Mouse (Mus musculus): ENCODE results near the gene Stam2. TPM values are rescaled to one million over a fixed set of nuclear protein-coding genes. Genes with fewer than 3 reads are reported as not detected.

Gene Stam2
- polyA plus RNA-seq, 1 experiment = 0.06 TPM

GRCm38 (mm10) chr2:52763040-52763736 is 21.1 kb upstream of the Stam2 start:
- Histone ChIP-seq H3K4me3 (replicated peaks) (no peak overlapping the region), H3K27me3 (ENCODE audit: control insufficient read depth) (no peaks in the 10 kb centered on the region), H3K9me3 (ENCODE audit: control insufficient read depth, low read length) (peaks cover 2% of the 10 kb centered on the region; the same call in 1 of the 2 replicates), H3K4me1 (ENCODE audit: control insufficient read depth) (no peaks in the 10 kb centered on the region), H3K36me3 (ENCODE audit: control insufficient read depth) (no peaks in the 10 kb centered on the region)
- TF ChIP-seq GATA1 (IDR thresholded peaks at IDR 0.05; ENCODE audit: low read length) (no peak), TAL1 (IDR thresholded peaks at IDR 0.05; ENCODE audit: low read length) (no peak)

GRCm38 (mm10) chr2:52762529-52762928 is 20.4 kb upstream of the Stam2 start:
- TF ChIP-seq GATA1 (IDR thresholded peaks at IDR 0.05; ENCODE audit: low read length) (no peak), TAL1 (IDR thresholded peaks at IDR 0.05; ENCODE audit: low read length) (no peak)
- Histone ChIP-seq H3K4me1 (ENCODE audit: control insufficient read depth) (no peaks in the 10 kb centered on the region), H3K27me3 (ENCODE audit: control insufficient read depth) (no peaks in the 10 kb centered on the region), H3K36me3 (ENCODE audit: control insufficient read depth) (no peaks in the 10 kb centered on the region), H3K4me3 (replicated peaks) (no peak overlapping the region), H3K9me3 (ENCODE audit: control insufficient read depth, low read length) (peaks cover 2% of the 10 kb centered on the region; the same call in 1 of the 2 replicates)

- no peaks in the 10 kb centered on the region for H3K36me3 ChIP-seq (ENCODE audit: control insufficient read depth)
- H3K4me1 ChIP-seq (ENCODE audit: control insufficient read depth) = no peaks in the 10 kb centered on the region
- H3K4me3 ChIP-seq (replicated peaks) = no peak overlapping the region
- H3K27me3 ChIP-seq (ENCODE audit: control insufficient read depth) = no peaks in the 10 kb centered on the region
- H3K9me3 ChIP-seq (ENCODE audit: control insufficient read depth, low read length) = peaks cover 2% of the 10 kb centered on the region; the same call in 1 of the 2 replicates
- TF ChIP-seq GATA1 (IDR thresholded peaks at IDR 0.05; ENCODE audit: low read length) = no peak
- no peak for TF ChIP-seq TAL1 (IDR thresholded peaks at IDR 0.05; ENCODE audit: low read length)
Observed at GRCm38 (mm10) chr2:52758627-52759026, 16.5 kb upstream of the Stam2 start.

- TF ChIP-seq TAL1 (IDR thresholded peaks at IDR 0.05; ENCODE audit: low read length) (no peak), GATA1 (IDR thresholded peaks at IDR 0.05; ENCODE audit: low read length) (no peak)
- no peaks in the 10 kb centered on the region for H3K4me1 ChIP-seq (ENCODE audit: control insufficient read depth)
- H3K36me3 ChIP-seq (ENCODE audit: control insufficient read depth) = no peaks in the 10 kb centered on the region
- peaks cover 2% of the 10 kb centered on the region; the same call in 1 of the 2 replicates for H3K9me3 ChIP-seq (ENCODE audit: control insufficient read depth, low read length)
- no peaks in the 10 kb centered on the region for H3K27me3 ChIP-seq (ENCODE audit: control insufficient read depth)
- no peak overlapping the region for H3K4me3 ChIP-seq (replicated peaks)
Observed at GRCm38 (mm10) chr2:52756691-52757090, 14.6 kb upstream of the Stam2 start.

- Histone ChIP-seq H3K4me1 (ENCODE audit: control insufficient read depth) (no peaks in the 10 kb centered on the region), H3K9me3 (ENCODE audit: control insufficient read depth, low read length) (no peaks in the 10 kb centered on the region; the same call in 1 of the 2 replicates), H3K4me3 (replicated peaks) (no peak overlapping the region), H3K27me3 (ENCODE audit: control insufficient read depth) (no peaks in the 10 kb centered on the region), H3K36me3 (ENCODE audit: control insufficient read depth) (no peaks in the 10 kb centered on the region)
- TF ChIP-seq TAL1 (IDR thresholded peaks at IDR 0.05; ENCODE audit: low read length) (no peak), GATA1 (IDR thresholded peaks at IDR 0.05; ENCODE audit: low read length) (no peak)
Observed at GRCm38 (mm10) chr2:52753573-52754317, 11.7 kb upstream of the Stam2 start.

- TF ChIP-seq TAL1 (IDR thresholded peaks at IDR 0.05; ENCODE audit: low read length) (no peak), GATA1 (IDR thresholded peaks at IDR 0.05; ENCODE audit: low read length) (no peak)
- Histone ChIP-seq H3K4me1 (ENCODE audit: control insufficient read depth) (peaks cover 26% of the 10 kb centered on the region), H3K36me3 (ENCODE audit: control insufficient read depth) (peaks cover 1% of the 10 kb centered on the region), H3K4me3 (replicated peaks) (no peak overlapping the region), H3K27me3 (ENCODE audit: control insufficient read depth) (no peaks in the 10 kb centered on the region), H3K9me3 (ENCODE audit: control insufficient read depth, low read length) (no peaks in the 10 kb centered on the region)
Observed at GRCm38 (mm10) chr2:52744099-52744498, 2.0 kb upstream of the Stam2 start.

- peak overlapping the region; percentile 93 for H3K4me3 ChIP-seq (replicated peaks)
- TF ChIP-seq TAL1 (IDR thresholded peaks at IDR 0.05; ENCODE audit: low read length) = no peak
- TF ChIP-seq GATA1 (IDR thresholded peaks at IDR 0.05; ENCODE audit: low read length) = no peak
- no peaks in the 10 kb centered on the region for H3K27me3 ChIP-seq (ENCODE audit: control insufficient read depth)
- no peaks in the 10 kb centered on the region for H3K9me3 ChIP-seq (ENCODE audit: control insufficient read depth, low read length)
- H3K36me3 ChIP-seq (ENCODE audit: control insufficient read depth) = peaks cover 2% of the 10 kb centered on the region
- H3K4me1 ChIP-seq (ENCODE audit: control insufficient read depth) = peaks cover 26% of the 10 kb centered on the region
Observed at GRCm38 (mm10) chr2:52741681-52742255, 313 bp downstream of the Stam2 start.

GRCm38 (mm10) chr2:52740596-52740995 is 1.5 kb downstream of the Stam2 start:
- TF ChIP-seq GATA1 (IDR thresholded peaks at IDR 0.05; ENCODE audit: low read length) (no peak), TAL1 (IDR thresholded peaks at IDR 0.05; ENCODE audit: low read length) (no peak)
- no peak overlapping the region for H3K4me3 ChIP-seq (replicated peaks)

GRCm38 (mm10) chr2:52734504-52734903 is 7.6 kb downstream of the Stam2 start:
- no peaks in the 10 kb centered on the region; the same call in 1 of the 2 replicates for H3K4me1 ChIP-seq (ENCODE audit: control insufficient read depth)
- H3K9me3 ChIP-seq (ENCODE audit: control insufficient read depth, low read length) = no peaks in the 10 kb centered on the region
- TF ChIP-seq GATA1 (IDR thresholded peaks at IDR 0.05; ENCODE audit: low read length) (no peak), TAL1 (IDR thresholded peaks at IDR 0.05; ENCODE audit: low read length) (no peak)
- no peaks in the 10 kb centered on the region for H3K27me3 ChIP-seq (ENCODE audit: control insufficient read depth)
- peaks cover 2% of the 10 kb centered on the region for H3K36me3 ChIP-seq (ENCODE audit: control insufficient read depth)
- H3K4me3 ChIP-seq (replicated peaks) = no peak overlapping the region

More at GRCm38 (mm10) chr2:52740596-52740995, 1.5 kb downstream of the Stam2 start:
- no peaks in the 10 kb centered on the region for H3K27me3 ChIP-seq (ENCODE audit: control insufficient read depth)
- H3K9me3 ChIP-seq (ENCODE audit: control insufficient read depth, low read length) = no peaks in the 10 kb centered on the region
- peaks cover 26% of the 10 kb centered on the region for H3K4me1 ChIP-seq (ENCODE audit: control insufficient read depth)
- peaks cover 2% of the 10 kb centered on the region for H3K36me3 ChIP-seq (ENCODE audit: control insufficient read depth)

Data from erythroblast, embryonic 14.5 days (primary cell).